Mouse (Mus musculus): ENCODE measurements around the gene Prdm11. TPM values are rescaled to one million over a fixed set of nuclear protein-coding genes. Genes with fewer than 3 reads are reported as not detected.

Prdm11 gene
- polyA plus RNA-seq, 1 experiment: 7.6 TPM

DNA sequence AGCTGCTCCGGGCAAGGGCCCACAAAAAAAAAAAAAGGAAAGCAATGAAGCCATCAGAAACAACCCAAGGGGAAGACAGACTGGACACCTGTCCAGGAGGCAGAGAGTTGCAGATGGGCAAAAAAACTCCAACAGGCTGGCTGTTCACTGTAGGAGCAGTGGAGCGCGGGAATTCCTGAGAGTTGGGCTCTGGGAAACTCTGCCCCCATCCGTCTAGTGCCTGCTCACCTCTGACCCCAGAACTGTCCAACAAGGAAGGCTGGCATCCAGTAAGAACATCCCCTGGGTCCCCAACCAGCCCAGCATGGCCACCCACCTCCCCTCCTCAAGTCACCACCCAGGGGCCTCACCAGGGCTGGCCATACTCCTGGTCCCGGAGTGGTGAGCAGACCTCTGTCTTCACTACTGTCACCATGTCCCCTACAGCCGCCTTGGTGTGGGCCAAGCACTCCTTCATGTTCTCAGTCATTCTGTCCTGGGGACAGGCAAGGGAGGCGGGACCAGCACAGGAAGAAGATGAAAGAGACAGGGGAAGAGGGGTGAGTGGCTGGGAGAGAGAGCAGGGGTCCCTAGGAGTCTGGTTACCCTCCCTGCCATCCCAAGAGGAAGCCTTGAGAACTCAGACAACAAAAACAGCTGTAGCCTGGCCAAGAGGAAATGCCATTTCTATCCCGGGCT lies 32.4 kb downstream of the Prdm11 start:
- 74% methylated on average over 8 of the region's 8 CpGs for WGBS
- H3K4me1 ChIP-seq (ENCODE audit: control insufficient read depth, insufficient read depth, low read length): no peaks in the 10 kb centered on the region
- no peak overlapping the region for H3K27ac ChIP-seq (ENCODE audit: control insufficient read depth, insufficient read depth, low read depth, low read length, poor library complexity)
- no peak overlapping the region for H3K4me3 ChIP-seq (replicated peaks; ENCODE audit: control insufficient read depth, low read depth, low read length)
- TF ChIP-seq POLR2A (IDR thresholded peaks at IDR 0.05; ENCODE audit: borderline replicate concordance, control insufficient read depth, low read depth, low read length) (no peak), CTCF (IDR thresholded peaks at IDR 0.05; ENCODE audit: control insufficient read depth, insufficient read depth, low read length) (no peak)

DNA sequence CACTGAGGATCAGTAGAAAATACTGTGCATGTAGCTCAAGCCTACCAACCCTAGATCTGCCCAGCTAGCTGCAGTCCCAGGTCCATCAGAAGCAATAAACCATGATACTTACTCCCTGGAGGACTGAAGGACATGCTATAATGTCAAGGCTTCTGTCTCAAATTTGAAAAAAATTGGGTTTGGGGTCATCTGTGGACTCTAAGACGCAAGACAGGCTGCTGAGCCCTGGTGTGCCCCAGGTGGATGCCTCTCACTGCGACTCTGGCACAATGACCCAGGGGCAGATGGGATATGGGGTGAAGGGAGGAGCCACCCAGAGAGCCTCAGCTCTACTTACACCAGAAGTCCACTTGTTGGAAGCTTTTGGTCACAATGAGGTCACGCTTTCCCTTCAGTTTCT lies 33.0 kb downstream of the Prdm11 start:
- Histone ChIP-seq H3K27ac (ENCODE audit: control insufficient read depth, insufficient read depth, low read depth, low read length, poor library complexity) (no peak overlapping the region), H3K4me1 (ENCODE audit: control insufficient read depth, insufficient read depth, low read length) (no peaks in the 10 kb centered on the region), H3K4me3 (replicated peaks; ENCODE audit: control insufficient read depth, low read depth, low read length) (no peak overlapping the region)
- 87% methylated on average over 3 of the region's 3 CpGs for WGBS
- TF ChIP-seq CTCF (IDR thresholded peaks at IDR 0.05; ENCODE audit: control insufficient read depth, insufficient read depth, low read length) (no peak), POLR2A (IDR thresholded peaks at IDR 0.05; ENCODE audit: borderline replicate concordance, control insufficient read depth, low read depth, low read length) (no peak)

DNA sequence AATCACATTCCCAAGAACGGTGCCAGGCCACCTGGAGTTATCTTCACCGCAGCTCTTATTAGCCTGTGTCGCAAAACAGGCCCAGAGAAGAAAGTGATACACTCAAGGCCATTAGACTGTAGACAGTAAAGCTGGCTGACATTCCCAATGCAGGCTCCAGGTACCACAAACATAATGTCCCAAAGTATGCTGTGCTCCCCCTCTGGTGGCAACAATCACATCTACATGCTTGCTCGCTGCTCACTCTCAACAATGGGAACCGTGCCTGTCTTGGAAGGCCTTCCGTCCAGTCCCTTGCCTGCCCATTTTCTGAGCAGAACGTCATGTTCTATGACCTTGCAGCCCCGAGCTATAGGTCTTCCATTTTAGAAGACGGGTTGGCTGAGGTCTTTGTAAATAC lies 34.0 kb downstream of the Prdm11 start:
- no peaks in the 10 kb centered on the region for H3K4me1 ChIP-seq (ENCODE audit: control insufficient read depth, insufficient read depth, low read length)
- no peak for TF ChIP-seq POLR2A (IDR thresholded peaks at IDR 0.05; ENCODE audit: borderline replicate concordance, control insufficient read depth, low read depth, low read length)
- no peak for TF ChIP-seq CTCF (IDR thresholded peaks at IDR 0.05; ENCODE audit: control insufficient read depth, insufficient read depth, low read length)
- WGBS: 84% methylated on average over 9 of the region's 9 CpGs
- no peak overlapping the region for H3K4me3 ChIP-seq (replicated peaks; ENCODE audit: control insufficient read depth, low read depth, low read length)
- no peak overlapping the region for H3K27ac ChIP-seq (ENCODE audit: control insufficient read depth, insufficient read depth, low read depth, low read length, poor library complexity)

- no peak for TF ChIP-seq POLR2A (IDR thresholded peaks at IDR 0.05; ENCODE audit: borderline replicate concordance, control insufficient read depth, low read depth, low read length)
- TF ChIP-seq CTCF (IDR thresholded peaks at IDR 0.05; ENCODE audit: control insufficient read depth, insufficient read depth, low read length): no peak
- Histone ChIP-seq H3K4me1 (ENCODE audit: control insufficient read depth, insufficient read depth, low read length) (no peaks in the 10 kb centered on the region), H3K27ac (ENCODE audit: control insufficient read depth, insufficient read depth, low read depth, low read length, poor library complexity) (no peak overlapping the region; the same call in 1 of the 2 replicates), H3K4me3 (replicated peaks; ENCODE audit: control insufficient read depth, low read depth, low read length) (no peak overlapping the region)
- WGBS: 85% methylated on average over 5 of the region's 5 CpGs
These were observed 34.5 kb downstream of the Prdm11 start for GRCm38 (mm10) chr2:93011465-93011864.

GRCm38 (mm10) chr2:93007967-93008685 lies 37.8 kb downstream of the Prdm11 start:
- H3K27ac ChIP-seq (ENCODE audit: control insufficient read depth, insufficient read depth, low read depth, low read length, poor library complexity): no peak overlapping the region
- H3K4me3 ChIP-seq (replicated peaks; ENCODE audit: control insufficient read depth, low read depth, low read length): no peak overlapping the region
- no peak for TF ChIP-seq POLR2A (IDR thresholded peaks at IDR 0.05; ENCODE audit: borderline replicate concordance, control insufficient read depth, low read depth, low read length)
- TF ChIP-seq CTCF (IDR thresholded peaks at IDR 0.05; ENCODE audit: control insufficient read depth, insufficient read depth, low read length): no peak
- WGBS: 79% methylated on average over 3 of the region's 3 CpGs
- H3K4me1 ChIP-seq (ENCODE audit: control insufficient read depth, insufficient read depth, low read length): no peaks in the 10 kb centered on the region

DNA sequence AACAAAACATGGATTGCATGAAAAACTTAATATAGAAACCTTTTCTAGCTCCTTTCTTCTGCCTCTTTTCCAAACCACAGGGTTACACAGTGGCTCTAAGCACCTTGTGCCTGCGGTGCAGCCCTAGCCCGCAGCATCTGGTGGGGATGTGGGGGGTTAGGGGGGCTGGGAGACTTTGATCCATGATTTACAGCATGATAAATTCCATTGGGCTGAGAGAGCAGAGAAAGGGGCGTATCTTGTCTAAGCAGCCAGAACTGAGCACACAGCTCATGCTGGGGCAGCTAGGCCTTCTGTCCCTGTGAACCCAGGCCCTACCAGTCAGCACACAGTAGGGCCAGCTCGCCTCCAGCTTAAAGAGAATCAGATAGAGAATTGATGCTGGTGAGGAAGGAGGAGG lies 40.9 kb downstream of the Prdm11 start:
- Histone ChIP-seq H3K4me1 (ENCODE audit: control insufficient read depth, insufficient read depth, low read length) (no peaks in the 10 kb centered on the region), H3K27ac (ENCODE audit: control insufficient read depth, insufficient read depth, low read depth, low read length, poor library complexity) (no peak overlapping the region), H3K4me3 (replicated peaks; ENCODE audit: control insufficient read depth, low read depth, low read length) (no peak overlapping the region)
- no peak for TF ChIP-seq CTCF (IDR thresholded peaks at IDR 0.05; ENCODE audit: control insufficient read depth, insufficient read depth, low read length)
- no peak for TF ChIP-seq POLR2A (IDR thresholded peaks at IDR 0.05; ENCODE audit: borderline replicate concordance, control insufficient read depth, low read depth, low read length)
- 84% methylated on average over 4 of the region's 4 CpGs for WGBS

GRCm38 (mm10) chr2:92991976-92992375 lies 54.0 kb downstream of the Prdm11 start:
- Histone ChIP-seq H3K27ac (ENCODE audit: control insufficient read depth, insufficient read depth, low read depth, low read length, poor library complexity) (no peak overlapping the region), H3K4me3 (replicated peaks; ENCODE audit: control insufficient read depth, low read depth, low read length) (no peak overlapping the region), H3K4me1 (ENCODE audit: control insufficient read depth, insufficient read depth, low read length) (no peaks in the 10 kb centered on the region)
- TF ChIP-seq CTCF (IDR thresholded peaks at IDR 0.05; ENCODE audit: control insufficient read depth, insufficient read depth, low read length) (no peak), POLR2A (IDR thresholded peaks at IDR 0.05; ENCODE audit: borderline replicate concordance, control insufficient read depth, low read depth, low read length) (no peak)
- 80% methylated on average over 5 of the region's 5 CpGs for WGBS

DNA sequence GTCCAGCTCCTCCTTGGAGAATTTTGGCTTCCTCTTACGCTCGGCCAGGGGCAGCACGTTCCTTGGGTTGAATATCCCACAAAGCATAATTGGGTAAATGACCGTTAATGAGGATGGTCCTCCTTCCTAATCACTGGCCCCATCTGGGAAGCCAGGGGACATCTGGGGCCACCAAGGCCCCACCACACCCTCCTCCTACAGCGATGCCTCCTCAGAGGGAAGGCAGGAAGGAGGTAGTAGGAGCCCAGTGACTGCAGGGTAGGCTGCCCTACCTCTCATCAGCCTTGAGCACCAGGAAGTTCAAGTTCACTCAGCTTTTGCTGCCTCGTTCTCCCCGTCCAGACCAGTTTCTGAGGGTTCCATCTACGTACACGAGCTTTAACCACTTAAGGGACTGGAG lies 56.4 kb downstream of the Prdm11 start:
- no peak overlapping the region for H3K27ac ChIP-seq (ENCODE audit: control insufficient read depth, insufficient read depth, low read depth, low read length, poor library complexity)
- H3K4me3 ChIP-seq (replicated peaks; ENCODE audit: control insufficient read depth, low read depth, low read length): no peak overlapping the region
- WGBS: 89% methylated on average over 9 of the region's 9 CpGs
- TF ChIP-seq POLR2A (IDR thresholded peaks at IDR 0.05; ENCODE audit: borderline replicate concordance, control insufficient read depth, low read depth, low read length): no peak
- TF ChIP-seq CTCF (IDR thresholded peaks at IDR 0.05; ENCODE audit: control insufficient read depth, insufficient read depth, low read length): no peak
- no peaks in the 10 kb centered on the region for H3K4me1 ChIP-seq (ENCODE audit: control insufficient read depth, insufficient read depth, low read length)
